Mouse (Mus musculus) megakaryocyte-erythroid progenitor cell, adult 5 weeks (primary cell): ENCODE results near the gene 1810055G02Rik. TPM values are rescaled to one million over a fixed set of nuclear protein-coding genes. Genes with fewer than 3 reads are reported as not detected.

ENCODE experiments used
- polyA plus RNA-seq: library from polyadenylated mRNA; stranded (reverse); fragments of >175 nt; gene quantifications from 2 replicates; pipeline ENCODE4 v1.2.3, GENCODE M21; 2012

The 1810055G02Rik gene
- polyA plus RNA-seq, result 11.5 and 12.4 TPM in 2 replicates

GRCm38 (mm10) chr19:3708078-3709012 lies at the start of gene 1810055G02Rik:
Gene 1810055G02Rik, plus strand, starts transcription at chr19:3708293.

DNA sequence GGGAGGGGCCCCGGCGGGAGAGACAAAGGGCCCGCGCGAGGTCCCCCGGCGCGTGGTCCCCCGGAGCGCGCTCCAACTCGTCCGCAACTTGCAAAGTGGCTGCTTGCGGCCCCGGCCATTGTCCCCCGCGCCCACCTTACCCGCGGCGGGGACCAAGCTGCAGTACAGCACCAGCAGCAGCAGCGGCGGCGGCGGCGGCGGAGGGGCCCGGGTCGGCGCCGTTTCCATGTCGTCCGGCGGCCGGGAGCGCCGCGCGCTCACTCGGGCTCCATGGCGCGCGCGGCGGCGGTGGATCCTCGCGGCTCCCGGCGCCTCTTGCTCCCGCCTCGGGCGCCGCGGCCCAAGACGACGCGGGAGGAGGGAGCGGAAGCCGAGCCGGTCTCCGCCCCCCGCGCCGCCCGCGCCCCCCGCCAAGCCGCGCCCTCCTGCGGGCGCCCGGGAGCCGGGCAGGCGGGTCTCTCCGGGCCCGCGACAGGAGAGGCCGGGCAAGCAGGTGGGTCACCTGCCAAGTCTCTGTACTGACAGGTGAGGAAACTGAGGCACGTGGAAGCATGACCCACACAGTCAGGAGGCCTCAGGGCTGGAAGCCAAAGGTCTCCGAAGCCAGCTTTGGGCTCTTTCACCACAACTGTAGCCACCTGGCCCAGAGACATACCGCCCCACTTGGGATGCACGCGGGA lies 21.7 kb upstream of the 1810055G02Rik start, which contains the start of gene Lrp5:
Gene Lrp5, minus strand, starts transcription at position 350 of the 680 bp plus-strand sequence.

DNA sequence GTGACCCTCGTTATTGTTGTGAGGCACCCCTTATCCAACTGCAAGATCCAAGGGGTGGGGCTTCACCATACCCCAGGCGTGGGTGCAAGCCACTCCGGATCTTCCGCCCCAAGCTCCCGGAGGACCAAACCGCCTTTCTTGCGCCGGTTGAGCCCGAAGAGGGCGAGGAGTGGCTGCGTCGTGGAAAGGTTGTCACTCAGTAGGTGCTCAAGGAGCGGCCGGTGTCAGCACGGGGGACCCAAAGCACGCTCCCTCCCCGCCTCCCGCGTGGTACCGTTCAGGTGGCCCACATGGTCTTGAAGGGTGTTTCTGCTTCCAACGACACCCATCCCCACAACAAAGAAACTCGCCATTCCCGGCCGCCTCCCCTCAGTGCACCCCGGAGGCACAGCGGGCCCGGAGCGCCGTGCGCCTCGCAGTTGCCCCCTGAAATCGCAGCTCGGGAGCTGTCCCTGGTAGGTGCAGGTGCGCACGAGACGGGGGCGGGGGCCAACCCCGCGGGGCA lies 59.2 kb downstream of the 1810055G02Rik start, which contains the start of gene Kmt5b:
Gene Kmt5b, plus strand, starts transcription at position 146 of the 505 bp plus-strand sequence.

Other genes with a start within 250 kb of the 1810055G02Rik start
- gene Ppp6r3, start 132.5 kb upstream of the 1810055G02Rik start, polyA plus RNA-seq, result 68.9 and 79.8 TPM in 2 replicates
- gene Lrp5, start 21.7 kb upstream of the 1810055G02Rik start, polyA plus RNA-seq, result 73.8 and 74.3 TPM in 2 replicates
- gene Kmt5b, start 59.1 kb downstream of the 1810055G02Rik start, polyA plus RNA-seq, result 8.5 and 15.4 TPM in 2 replicates
- 25.3 and 29.5 TPM in 2 replicates for gene Chka, start 143.5 kb downstream of the 1810055G02Rik start, polyA plus RNA-seq
- 247 and 284 TPM in 2 replicates for gene Tcirg1, start 198.8 kb downstream of the 1810055G02Rik start, polyA plus RNA-seq
- gene Ndufs8, start 204.5 kb downstream of the 1810055G02Rik start, polyA plus RNA-seq, result 133 and 144 TPM in 2 replicates
- gene Aldh3b1, start 221.5 kb downstream of the 1810055G02Rik start, polyA plus RNA-seq, result 5.0 and 8.2 TPM in 2 replicates
- gene Unc93b1, start 226.9 kb downstream of the 1810055G02Rik start, polyA plus RNA-seq, result 182 and 302 TPM in 2 replicates